Mouse (Mus musculus): ENCODE data around the gene Gm17535. TPM values are rescaled to one million over a fixed set of nuclear protein-coding genes. Genes with fewer than 3 reads are reported as not detected.
"Not testable (repeated sequence)": the region's sequence is repeated elsewhere in the genome, so short reads cannot be mapped to it uniquely, and the experiment has no call there.

Gm17535 gene
- polyA plus RNA-seq (2011; ENCODE audit: insufficient read depth, insufficient read length, low replicate concordance, missing spikeins): 2.3 TPM in 1 of 2 replicates, not detected in the other

- H3K4me1 ChIP-seq (ENCODE audit: control insufficient read depth, insufficient read depth, low read length); H3K4me3 ChIP-seq (replicated peaks; ENCODE audit: control insufficient read depth, low read depth, low read length); H3K27ac ChIP-seq (ENCODE audit: control insufficient read depth, insufficient read depth, low read depth, low read length, poor library complexity): not testable (repeated sequence)
- 80% methylated on average over 1 of the region's 8 CpGs for WGBS
Measured at GRCm38 (mm10) chr9:3034299-3034698, at the start of gene Gm17535. TSS of gene Gm17535 (plus strand) at chr9:3034599.

GRCm38 (mm10) chr9:3000445-3000972, 33.9 kb upstream of the Gm17535 start, which contains the start of gene Gm10722:
TSS of gene Gm10722 (plus strand) at chr9:3000922.
- H3K27ac ChIP-seq (ENCODE audit: control insufficient read depth, insufficient read depth, low read depth, low read length, poor library complexity): not testable (repeated sequence)
- WGBS: 68% methylated on average over 12 of the region's 12 CpGs

GRCm38 (mm10) chr9:3001006-3001405, 33.4 kb upstream of the Gm17535 start:
- H3K4me3 ChIP-seq (replicated peaks; ENCODE audit: control insufficient read depth, low read depth, low read length); H3K4me1 ChIP-seq (ENCODE audit: control insufficient read depth, insufficient read depth, low read length); H3K27ac ChIP-seq (ENCODE audit: control insufficient read depth, insufficient read depth, low read depth, low read length, poor library complexity): not testable (repeated sequence)
- 61% methylated on average over 8 of the region's 8 CpGs for WGBS

More at GRCm38 (mm10) chr9:3000445-3000972, 33.9 kb upstream of the Gm17535 start, which contains the start of gene Gm10722:
- not testable (repeated sequence) for H3K4me1 ChIP-seq (ENCODE audit: control insufficient read depth, insufficient read depth, low read length); H3K4me3 ChIP-seq (replicated peaks; ENCODE audit: control insufficient read depth, low read depth, low read length)

GRCm38 (mm10) chr9:3001948-3002659, 32.3 kb upstream of the Gm17535 start:
- not testable (repeated sequence) for H3K4me1 ChIP-seq (ENCODE audit: control insufficient read depth, insufficient read depth, low read length); H3K4me3 ChIP-seq (replicated peaks; ENCODE audit: control insufficient read depth, low read depth, low read length); H3K27ac ChIP-seq (ENCODE audit: control insufficient read depth, insufficient read depth, low read depth, low read length, poor library complexity)
- WGBS: 65% methylated on average over 9 of the region's 11 CpGs

- WGBS: 66% methylated on average over 6 of the region's 14 CpGs
- H3K4me1 ChIP-seq (ENCODE audit: control insufficient read depth, insufficient read depth, low read length); H3K4me3 ChIP-seq (replicated peaks; ENCODE audit: control insufficient read depth, low read depth, low read length); H3K27ac ChIP-seq (ENCODE audit: control insufficient read depth, insufficient read depth, low read depth, low read length, poor library complexity): not testable (repeated sequence)
Measured at GRCm38 (mm10) chr9:3002794-3003396, 31.5 kb upstream of the Gm17535 start, which contains the start of gene Gm11168. TSS of gene Gm11168 (plus strand) at chr9:3003346.

- H3K4me1 ChIP-seq (ENCODE audit: control insufficient read depth, insufficient read depth, low read length); H3K27ac ChIP-seq (ENCODE audit: control insufficient read depth, insufficient read depth, low read depth, low read length, poor library complexity); H3K4me3 ChIP-seq (replicated peaks; ENCODE audit: control insufficient read depth, low read depth, low read length): not testable (repeated sequence)
- WGBS: 80% methylated on average over 1 of the region's 5 CpGs
Measured at GRCm38 (mm10) chr9:3006179-3006578, 28.2 kb upstream of the Gm17535 start.

GRCm38 (mm10) chr9:3006636-3007035, 27.8 kb upstream of the Gm17535 start:
- not testable (repeated sequence) for H3K27ac ChIP-seq (ENCODE audit: control insufficient read depth, insufficient read depth, low read depth, low read length, poor library complexity); H3K4me1 ChIP-seq (ENCODE audit: control insufficient read depth, insufficient read depth, low read length); H3K4me3 ChIP-seq (replicated peaks; ENCODE audit: control insufficient read depth, low read depth, low read length)
- WGBS: 65% methylated on average over 8 of the region's 8 CpGs

GRCm38 (mm10) chr9:3007272-3007671, 27.1 kb upstream of the Gm17535 start:
- 72% methylated on average over 8 of the region's 9 CpGs for WGBS
- not testable (repeated sequence) for H3K4me3 ChIP-seq (replicated peaks; ENCODE audit: control insufficient read depth, low read depth, low read length); H3K27ac ChIP-seq (ENCODE audit: control insufficient read depth, insufficient read depth, low read depth, low read length, poor library complexity); H3K4me1 ChIP-seq (ENCODE audit: control insufficient read depth, insufficient read depth, low read length)

GRCm38 (mm10) chr9:3009331-3009730, 25.1 kb upstream of the Gm17535 start:
- not testable (repeated sequence) for H3K27ac ChIP-seq (ENCODE audit: control insufficient read depth, insufficient read depth, low read depth, low read length, poor library complexity)
- WGBS: no CpG with 5 or more reads among the region's 5 CpGs

GRCm38 (mm10) chr9:3012054-3012621, 22.3 kb upstream of the Gm17535 start:
- 64% methylated on average over 3 of the region's 7 CpGs for WGBS
- not testable (repeated sequence) for H3K4me1 ChIP-seq (ENCODE audit: control insufficient read depth, insufficient read depth, low read length); H3K4me3 ChIP-seq (replicated peaks; ENCODE audit: control insufficient read depth, low read depth, low read length); H3K27ac ChIP-seq (ENCODE audit: control insufficient read depth, insufficient read depth, low read depth, low read length, poor library complexity)

More at GRCm38 (mm10) chr9:3009331-3009730, 25.1 kb upstream of the Gm17535 start:
- H3K4me3 ChIP-seq (replicated peaks; ENCODE audit: control insufficient read depth, low read depth, low read length); H3K4me1 ChIP-seq (ENCODE audit: control insufficient read depth, insufficient read depth, low read length): not testable (repeated sequence)

- not testable (repeated sequence) for H3K4me1 ChIP-seq (ENCODE audit: control insufficient read depth, insufficient read depth, low read length); H3K27ac ChIP-seq (ENCODE audit: control insufficient read depth, insufficient read depth, low read depth, low read length, poor library complexity); H3K4me3 ChIP-seq (replicated peaks; ENCODE audit: control insufficient read depth, low read depth, low read length)
- no CpG with 5 or more reads among the region's 11 CpGs for WGBS
Measured at GRCm38 (mm10) chr9:3012733-3013279, 21.6 kb upstream of the Gm17535 start, which contains the start of gene Gm10721. TSS of gene Gm10721 (plus strand) at chr9:3013140.

GRCm38 (mm10) chr9:3015354-3015753, 19.0 kb upstream of the Gm17535 start, which contains the start of gene Gm10720:
TSS of gene Gm10720 (plus strand) at chr9:3015654.
- not testable (repeated sequence) for H3K4me1 ChIP-seq (ENCODE audit: control insufficient read depth, insufficient read depth, low read length); H3K27ac ChIP-seq (ENCODE audit: control insufficient read depth, insufficient read depth, low read depth, low read length, poor library complexity); H3K4me3 ChIP-seq (replicated peaks; ENCODE audit: control insufficient read depth, low read depth, low read length)
- WGBS: 67% methylated on average over 5 of the region's 9 CpGs

GRCm38 (mm10) chr9:3015896-3016295, 18.5 kb upstream of the Gm17535 start:
- H3K4me1 ChIP-seq (ENCODE audit: control insufficient read depth, insufficient read depth, low read length); H3K4me3 ChIP-seq (replicated peaks; ENCODE audit: control insufficient read depth, low read depth, low read length); H3K27ac ChIP-seq (ENCODE audit: control insufficient read depth, insufficient read depth, low read depth, low read length, poor library complexity): not testable (repeated sequence)
- WGBS: 73% methylated on average over 6 of the region's 6 CpGs

Data from bone marrow, adult 2 months (tissue).